ENCODE assay signal across 14 mouse cellular contexts in the genomic region with DNA sequence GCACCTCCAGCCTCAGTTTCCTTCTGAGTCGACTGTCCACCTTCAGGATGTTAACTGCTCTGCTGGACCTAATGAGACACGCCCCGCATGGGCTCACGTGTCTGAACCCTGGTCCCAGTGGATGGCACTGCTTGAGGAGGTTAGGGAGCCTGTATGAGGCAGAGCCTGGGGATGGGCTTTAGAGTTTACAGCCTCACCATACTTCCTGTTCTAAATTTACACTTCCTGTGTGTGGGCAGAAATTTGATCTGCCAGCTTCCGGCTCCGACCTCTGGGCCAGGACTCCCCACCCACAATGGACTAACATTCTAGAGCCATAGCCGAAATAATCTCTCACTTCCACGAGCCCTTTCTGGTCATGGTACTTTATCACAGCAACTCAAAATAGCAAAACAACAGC. TPM values are rescaled to one million over a fixed set of nuclear protein-coding genes. Genes with fewer than 3 reads are reported as not detected.
DNase-seq lines count a peak whose midpoint lies in the region; ATAC-seq and TF ChIP-seq lines count a peak whose summit lies in the region.
"Had no signal": no experiment of that assay in that cellular context is flagged by ENCODE, and none has a peak within 500 bp of the region (broad histone marks: within the 10 kb centered on the region; RNA-seq: fewer than 3 reads in every experiment).

No protein-coding gene starts in this region.

- no peaks in the 10 kb centered on the region for H3K4me1 ChIP-seq in kidney, postnatal 0 days (replicated peaks; ENCODE audit: insufficient read depth, low read length)
- H3K4me1 ChIP-seq in kidney, embryonic 15.5 days: peaks cover 1% of the 10 kb centered on the region; the same call in 1 of the 2 replicates
- H3K4me1 ChIP-seq in thymus, adult 2 months (replicated peaks; ENCODE audit: control insufficient read depth, insufficient read depth, low read length): peaks cover 5% of the 10 kb centered on the region
- H3K4me1 ChIP-seq: liver, embryonic 12.5 days had no signal

- H3K36me3 ChIP-seq in kidney, postnatal 0 days (ENCODE audit: insufficient read depth, low read length): 0 out of 2 replicates have a peak, but pooled peaks cover 2% of the 10 kb centered on the region
- peaks cover 4% of the 10 kb centered on the region; the same call in 1 of the 2 replicates for H3K36me3 ChIP-seq in kidney, embryonic 15.5 days
- H3K36me3 ChIP-seq in thymus, adult 2 months (ENCODE audit: control insufficient read depth, insufficient read depth, low read length): no peaks in the 10 kb centered on the region
- H3K36me3 ChIP-seq: liver, embryonic 12.5 days had no signal

- no peak for TF ChIP-seq POLR2A in thymus, adult 2 months (IDR thresholded peaks at IDR 0.05; ENCODE audit: control insufficient read depth, extremely low read depth, insufficient read depth, low read length, poor library complexity)

- no peak overlapping the region for H3K27ac ChIP-seq in kidney, postnatal 0 days
- H3K27ac ChIP-seq in kidney, embryonic 15.5 days: no peak overlapping the region
- H3K27ac ChIP-seq in thymus, adult 2 months (ENCODE audit: control insufficient read depth, insufficient read depth, low read length): no peak overlapping the region
- H3K27ac ChIP-seq: liver, embryonic 12.5 days had no signal

- TF ChIP-seq CTCF in kidney, postnatal 0 days (IDR thresholded peaks at IDR 0.05; ENCODE audit: low read depth): no peak
- TF ChIP-seq CTCF in thymus, adult 2 months (IDR thresholded peaks at IDR 0.05; ENCODE audit: borderline replicate concordance, control insufficient read depth, extremely low read depth, insufficient read depth, low read length, poor library complexity): no peak

- no peak for ATAC-seq in kidney, postnatal 0 days (replicated peaks; ENCODE audit: low FRiP score, low read depth)
- ATAC-seq in kidney, embryonic 15.5 days (replicated peaks; ENCODE audit: low FRiP score): no peak
- ATAC-seq in CD4-positive, CD25-positive, alpha-beta regulatory T cell, adult 4 months: peak; percentile 74
- ATAC-seq in granulocyte monocyte progenitor cell, adult 5-6 weeks (replicated peaks; ENCODE audit: poor library complexity, severe bottlenecking): peak; percentile 86
- ATAC-seq: intestine, postnatal 0 days; liver, embryonic 12.5 days had no signal

- 65% methylated on average over 8 of the region's 8 CpGs for WGBS in kidney, postnatal 0 days
- WGBS in kidney, embryonic 15.5 days: 63% methylated on average over 8 of the region's 8 CpGs
- 47% methylated on average over 8 of the region's 8 CpGs for WGBS in thymus, adult 2 months

- H3K27me3 ChIP-seq in kidney, postnatal 0 days (ENCODE audit: insufficient read depth, low read length): no peaks in the 10 kb centered on the region
- H3K27me3 ChIP-seq in kidney, embryonic 15.5 days: no peaks in the 10 kb centered on the region
- H3K27me3 ChIP-seq in thymus, adult 2 months (ENCODE audit: control insufficient read depth, insufficient read depth, low read length): no peaks in the 10 kb centered on the region
- H3K27me3 ChIP-seq: liver, embryonic 12.5 days had no signal

- no peaks in the 10 kb centered on the region for H3K9me3 ChIP-seq in kidney, postnatal 0 days (replicated peaks; ENCODE audit: low read length)
- no peaks in the 10 kb centered on the region for H3K9me3 ChIP-seq in kidney, embryonic 15.5 days (replicated peaks)
- H3K9me3 ChIP-seq: liver, embryonic 12.5 days had no signal

- no peak overlapping the region for H3K4me3 ChIP-seq in kidney, postnatal 0 days (replicated peaks; ENCODE audit: low read depth, low read length)
- H3K4me3 ChIP-seq in kidney, embryonic 15.5 days (replicated peaks): no peak overlapping the region
- H3K4me3 ChIP-seq in thymus, adult 2 months (ENCODE audit: control insufficient read depth, insufficient read depth, low read length): no peak overlapping the region
- H3K4me3 ChIP-seq: liver, embryonic 12.5 days had no signal

- peak; percentile 19 for DNase-seq in kidney, postnatal 0 days (ENCODE audit: low spot score)
- peak; percentile 27 for DNase-seq in thymus, adult 2 months
- no peak for DNase-seq in left cerebral cortex, adult 9 months (ENCODE audit: low spot score in 2 of 2)
- DNase-seq in MN1 (ENCODE audit: low spot score): no peak
- DNase-seq in frontal cortex, adult 2 months (ENCODE audit: extremely low spot score in 1 of 2, low spot score in 1 of 2): no peak
- DNase-seq: cerebellum, adult 2 months; midbrain, embryonic 14.5 days had no signal

- H3K4me2 ChIP-seq in kidney, postnatal 0 days (ENCODE audit: low read length): no peak overlapping the region
- H3K4me2 ChIP-seq in kidney, embryonic 15.5 days: no peak overlapping the region
- H3K4me2 ChIP-seq: liver, embryonic 12.5 days had no signal

- no peak overlapping the region for H3K9ac ChIP-seq in kidney, postnatal 0 days (ENCODE audit: low read depth, low read length)
- H3K9ac ChIP-seq in kidney, embryonic 15.5 days: no peak overlapping the region
- H3K9ac ChIP-seq: liver, embryonic 12.5 days had no signal

RNA-seq across cellular contexts. Expression of a gene that starts 35.2 kb away (rescaled TPM):
- polyA plus RNA-seq in kidney, postnatal 0 days (2015; fragmentation: Nextera tagmentation; extraction: Ambion mirVana): 62.7 and 65.2 TPM in 2 replicates
- polyA plus RNA-seq in kidney, embryonic 15.5 days (2015; fragmentation: Nextera tagmentation; extraction: Ambion mirVana): 48.1 and 53.8 TPM in 2 replicates
- polyA plus RNA-seq in CD4-positive, CD25-positive, alpha-beta regulatory T cell, adult 4 months (2017; shearing (Covaris generic)): 10 to 100 TPM; 37.0 to 40.9 TPM
- 11.5 and 18.5 TPM in 2 replicates for total RNA-seq in granulocyte monocyte progenitor cell, adult 5-6 weeks (2014; fragmentation: Nextera tagmentation)
- total RNA-seq in granulocyte monocyte progenitor cell, adult 5-6 weeks (2017): 40.3 and 49.1 TPM in 2 replicates
- polyA plus RNA-seq in thymus, adult 2 months (2012; rRNA removed): 8.5 and 10.1 TPM in 2 replicates
- 16.2 and 17.6 TPM in 2 replicates for polyA plus RNA-seq in frontal cortex, adult 2 months (2012; rRNA removed)

RNA-seq across cellular contexts. Expression of a gene that starts 46.2 kb away (rescaled TPM):
- polyA plus RNA-seq in kidney, postnatal 0 days (2015; fragmentation: Nextera tagmentation; extraction: Ambion mirVana): 0.04 and 0.05 TPM in 2 replicates
- 0.06 and 0.26 TPM in 2 replicates for polyA plus RNA-seq in kidney, embryonic 15.5 days (2015; fragmentation: Nextera tagmentation; extraction: Ambion mirVana)
- polyA plus RNA-seq in CD4-positive, CD25-positive, alpha-beta regulatory T cell, adult 4 months (2017; shearing (Covaris generic)): not detected
- total RNA-seq in granulocyte monocyte progenitor cell, adult 5-6 weeks (2014; fragmentation: Nextera tagmentation): not detected in 2 replicates
- total RNA-seq in granulocyte monocyte progenitor cell, adult 5-6 weeks (2017): not detected in 2 replicates
- not detected in 2 replicates for polyA plus RNA-seq in thymus, adult 2 months (2012; rRNA removed)
- polyA plus RNA-seq in frontal cortex, adult 2 months (2012; rRNA removed): 0.04 and 0.10 TPM in 2 replicates
- total RNA-seq: ES-E14; layer of hippocampus, postnatal 25 days had no signal
- polyA plus RNA-seq: intestine, postnatal 0 days; midbrain, embryonic 14.5 days had no signal

Comparison
In these comparisons a context has a peak if more than half of its experiments do, and no peak if none do; other contexts are left out.
1. ATAC-seq: peak in CD4-positive, CD25-positive, alpha-beta regulatory T cell, adult 4 months (single experiment) and granulocyte monocyte progenitor cell, adult 5-6 weeks (single experiment); none in kidney, postnatal 0 days (single experiment) and kidney, embryonic 15.5 days (single experiment).
2. DNase-seq: peak in kidney, postnatal 0 days (single experiment) and thymus, adult 2 months (single experiment); none in left cerebral cortex, adult 9 months (0 of 2), MN1 (single experiment) and frontal cortex, adult 2 months (0 of 2).